Mouse (Mus musculus) hindbrain, embryonic 15.5 days (tissue): ENCODE measurements around the gene Adamts5. TPM values are rescaled to one million over a fixed set of nuclear protein-coding genes. Genes with fewer than 3 reads are reported as not detected.

Source experiments
- ATAC-seq: fragments of 200-750 bp; cut with Nextera tagmentation; 2 replicates; pipeline ENCODE4 v1.8.0; 2017; ENCODE audit warnings: low read depth, moderate number of reproducible peaks, moderate TSS enrichment; ENCODE audit not compliant: low FRiP score
- H3K27ac ChIP-seq: fragments of 300-500 bp; sonication (generic); replicated peaks from 2 replicates; pipeline ENCODE4 v1.5.1; 2015; ENCODE audit warnings: mild to moderate bottlenecking, inconsistent platforms
- H3K27me3 ChIP-seq: fragments of 300-500 bp; sonication (generic); 2 replicates; pipeline ENCODE4 v1.6.1; 2015; ENCODE audit warnings: control low read depth, inconsistent platforms
- H3K36me3 ChIP-seq: fragments of 300-500 bp; sonication (generic); 2 replicates; pipeline ENCODE4 v1.6.1; 2015; ENCODE audit warnings: control low read depth, inconsistent platforms
- H3K4me1 ChIP-seq: fragments of 300-500 bp; sonication (generic); replicated peaks from 2 replicates; pipeline ENCODE4 v1.6.1; 2015; ENCODE audit warnings: control low read depth, inconsistent platforms
- H3K4me2 ChIP-seq: fragments of 300-500 bp; sonication (generic); 2 replicates; pipeline ENCODE4 v1.6.1; 2015; ENCODE audit warnings: moderate library complexity, mild to moderate bottlenecking, inconsistent platforms
- H3K4me3 ChIP-seq: fragments of 300-500 bp; sonication (generic); 2 replicates; pipeline ENCODE4 v1.5.1; 2015; ENCODE audit warnings: mild to moderate bottlenecking, inconsistent platforms
- H3K9ac ChIP-seq: fragments of 300-500 bp; sonication (generic); 2 replicates; pipeline ENCODE4 v1.6.1; 2015; ENCODE audit warnings: inconsistent platforms
- H3K9me3 ChIP-seq: fragments of 300-500 bp; sonication (generic); 2 replicates; pipeline ENCODE4 v1.6.1; 2016; ENCODE audit warnings: control low read depth, inconsistent platforms
- WGBS: fragments of 180-500 bp; shearing (Covaris S2); methylation state at CpG from one replicate; pipeline ENCODE4 v1.1.7; 2015; 5-methylcytosine and 5-hydroxymethylcytosine counted together
- polyA plus RNA-seq: library from polyadenylated mRNA; unstranded; fragments of >200 nt; fragmentation: Nextera tagmentation; extraction: Ambion mirVana; gene quantifications from 2 replicates; pipeline ENCODE4 v1.2.1, GENCODE M21; 2015

Adamts5 gene
- polyA plus RNA-seq: 3.2 and 4.2 TPM in 2 replicates

GRCm38 (mm10) chr16:85901581-85901910 is at the start of gene Adamts5:
TSS of gene Adamts5 (minus strand) at chr16:85901828.
- peak within 1 kb of the TSS; percentile 50 for H3K9ac ChIP-seq
- peak within 1 kb of the TSS; percentile 75 for H3K27ac ChIP-seq
- 5% methylated on average over 13 of the region's 13 CpGs for WGBS
- no peak for ATAC-seq
- H3K27me3 ChIP-seq: no peaks in the 10 kb centered on the region
- no peaks in the 10 kb centered on the region for H3K9me3 ChIP-seq
- H3K4me1 ChIP-seq: peaks cover 17% of the 10 kb centered on the region
- H3K36me3 ChIP-seq: no peaks in the 10 kb centered on the region
- H3K4me2 ChIP-seq: peak within 1 kb of the TSS; percentile 99
- peak within 1 kb of the TSS; percentile 73 for H3K4me3 ChIP-seq

GRCm38 (mm10) chr16:85950356-85950755 is 48.7 kb upstream of the Adamts5 start:
- WGBS: 88% methylated on average over 2 of the region's 2 CpGs
- no peak overlapping the region for H3K4me3 ChIP-seq
- no peak overlapping the region for H3K9ac ChIP-seq
- no peak overlapping the region for H3K27ac ChIP-seq
- H3K27me3 ChIP-seq: no peaks in the 10 kb centered on the region
- H3K4me2 ChIP-seq: no peak overlapping the region
- no peak for ATAC-seq
- H3K36me3 ChIP-seq: no peaks in the 10 kb centered on the region
- no peaks in the 10 kb centered on the region for H3K4me1 ChIP-seq
- H3K9me3 ChIP-seq: no peaks in the 10 kb centered on the region

GRCm38 (mm10) chr16:85926004-85926403 is 24.4 kb upstream of the Adamts5 start:
- H3K4me3 ChIP-seq: no peak overlapping the region
- WGBS: 94% methylated on average over 5 of the region's 5 CpGs
- no peaks in the 10 kb centered on the region for H3K9me3 ChIP-seq
- no peaks in the 10 kb centered on the region for H3K4me1 ChIP-seq
- no peaks in the 10 kb centered on the region for H3K27me3 ChIP-seq
- no peaks in the 10 kb centered on the region for H3K36me3 ChIP-seq
- no peak for ATAC-seq
- no peak overlapping the region for H3K27ac ChIP-seq
- H3K4me2 ChIP-seq: no peak overlapping the region
- H3K9ac ChIP-seq: no peak overlapping the region

GRCm38 (mm10) chr16:85922454-85922853 is 20.8 kb upstream of the Adamts5 start:
- 75% methylated on average over 1 of the region's 1 CpGs for WGBS
- no peak overlapping the region for H3K9ac ChIP-seq
- H3K4me1 ChIP-seq: no peaks in the 10 kb centered on the region
- no peak for ATAC-seq
- no peak overlapping the region for H3K27ac ChIP-seq
- H3K4me2 ChIP-seq: no peak overlapping the region
- no peaks in the 10 kb centered on the region for H3K36me3 ChIP-seq
- no peak overlapping the region for H3K4me3 ChIP-seq
- no peaks in the 10 kb centered on the region for H3K27me3 ChIP-seq
- H3K9me3 ChIP-seq: no peaks in the 10 kb centered on the region

GRCm38 (mm10) chr16:85920122-85920521 is 18.5 kb upstream of the Adamts5 start:
- no peak for ATAC-seq
- Histone ChIP-seq H3K27me3 (no peaks in the 10 kb centered on the region), H3K9me3 (no peaks in the 10 kb centered on the region), H3K4me3 (no peak overlapping the region), H3K36me3 (no peaks in the 10 kb centered on the region), H3K4me1 (no peaks in the 10 kb centered on the region), H3K4me2 (no peak overlapping the region), H3K9ac (no peak overlapping the region), H3K27ac (no peak overlapping the region)
- 87% methylated on average over 4 of the region's 4 CpGs for WGBS

DNA sequence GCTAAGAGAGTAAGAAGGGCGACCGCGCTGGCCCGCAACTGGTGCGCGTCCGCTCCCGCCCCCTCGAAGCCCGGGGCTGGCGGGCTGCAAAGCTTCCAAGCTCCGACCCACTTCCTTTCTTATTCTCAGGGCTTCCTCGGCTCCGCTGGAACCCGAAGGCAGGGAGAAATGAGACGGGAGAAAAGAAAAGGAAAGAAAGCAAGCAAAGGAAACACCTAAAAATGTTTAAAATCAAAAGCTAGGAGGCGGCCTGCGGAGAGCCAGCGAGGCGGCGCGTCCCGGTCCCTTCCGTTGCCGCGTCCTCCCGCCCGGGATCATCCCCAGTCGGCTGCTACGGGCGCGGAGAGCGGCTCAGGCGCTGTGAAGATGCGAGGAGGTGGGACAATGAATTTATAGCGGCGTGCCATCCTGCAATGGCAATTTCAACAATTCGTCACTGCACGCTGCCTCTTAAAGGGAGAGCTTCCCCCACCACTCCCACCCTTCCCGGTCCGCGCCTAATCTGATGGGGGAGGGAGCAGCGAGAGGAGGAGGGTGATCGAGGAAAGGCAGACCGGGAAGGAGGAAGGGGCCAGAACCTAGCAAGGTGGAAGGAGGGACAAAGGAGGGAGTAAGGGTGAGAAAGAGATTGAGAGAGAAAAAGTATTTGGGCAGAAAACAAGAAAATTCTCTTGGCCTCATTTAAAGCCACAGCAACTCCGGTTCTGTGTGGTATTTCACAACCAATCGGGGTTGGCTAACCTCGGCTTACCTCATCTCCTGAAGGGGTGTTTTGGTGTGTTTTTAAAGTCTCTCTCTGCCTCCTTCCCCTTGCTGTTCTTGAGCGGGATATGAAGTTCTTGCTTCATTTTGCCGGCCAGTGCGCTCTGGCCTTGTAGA is 687 bp downstream of the Adamts5 start:
- H3K36me3 ChIP-seq: no peaks in the 10 kb centered on the region
- no peaks in the 10 kb centered on the region for H3K9me3 ChIP-seq
- H3K27me3 ChIP-seq: no peaks in the 10 kb centered on the region
- peak overlapping the region; percentile 50 for H3K9ac ChIP-seq
- peak overlapping the region; percentile 73 for H3K4me3 ChIP-seq
- peak overlapping the region; percentile 75 for H3K27ac ChIP-seq
- WGBS: 1% methylated on average over 51 of the region's 51 CpGs
- ATAC-seq: peak; percentile 75
- peak overlapping the region; percentile 99 for H3K4me2 ChIP-seq
- H3K4me1 ChIP-seq: peaks cover 17% of the 10 kb centered on the region

DNA sequence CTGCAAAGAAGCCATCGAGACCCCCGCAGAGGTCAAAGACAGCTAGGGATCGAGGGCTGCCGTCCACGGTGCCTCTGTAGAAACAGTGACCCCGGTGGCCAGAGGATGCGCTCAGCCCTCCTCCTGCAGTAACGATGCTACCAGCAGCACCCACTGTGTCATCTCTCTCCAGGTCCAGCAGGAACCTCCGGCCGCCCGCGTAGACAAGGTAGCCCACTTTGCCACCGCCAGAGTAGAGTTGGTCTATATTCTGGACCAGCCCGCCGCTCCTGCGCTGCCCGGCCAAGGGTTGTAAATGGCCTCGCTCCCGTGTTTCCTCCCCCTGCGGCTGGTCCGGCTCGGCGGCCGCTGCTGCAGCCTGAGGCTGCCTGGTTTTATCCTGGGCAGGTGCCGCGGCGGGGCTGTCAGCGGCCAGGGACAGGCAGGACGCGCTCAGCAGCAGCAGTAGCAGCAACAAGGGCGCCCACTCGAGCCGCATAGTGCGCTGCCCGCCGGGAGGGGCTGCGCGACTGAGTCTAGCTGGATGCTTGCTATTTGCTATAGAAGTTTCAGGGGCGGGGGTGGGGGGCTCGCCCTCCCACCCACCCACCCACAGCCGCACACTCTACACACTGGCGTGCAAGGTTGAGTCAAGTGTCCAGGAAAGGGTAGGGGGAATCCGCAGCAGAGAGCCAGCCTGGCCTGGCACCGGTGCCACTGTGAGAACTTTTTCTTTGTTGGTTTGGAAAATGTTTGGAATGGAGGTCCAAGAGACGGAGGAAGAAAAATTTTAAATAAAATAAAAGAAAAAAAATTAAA is 1.6 kb downstream of the Adamts5 start:
- Histone ChIP-seq H3K4me3 (peak overlapping the region; percentile 73), H3K27ac (peak overlapping the region; percentile 75), H3K9ac (peak overlapping the region; percentile 50), H3K36me3 (no peaks in the 10 kb centered on the region), H3K9me3 (no peaks in the 10 kb centered on the region), H3K27me3 (no peaks in the 10 kb centered on the region), H3K4me1 (peaks cover 17% of the 10 kb centered on the region), H3K4me2 (peak overlapping the region; percentile 99)
- 1% methylated on average over 45 of the region's 45 CpGs for WGBS
- ATAC-seq: peak; percentile 70

GRCm38 (mm10) chr16:85899301-85899721 is 2.3 kb downstream of the Adamts5 start:
- 18% methylated on average over 25 of the region's 25 CpGs for WGBS
- Histone ChIP-seq H3K27ac (0 out of 2 replicates have a peak overlapping the region, but pooled peaks have one; percentile 69), H3K4me3 (peak overlapping the region; percentile 73), H3K9ac (peak overlapping the region; percentile 50), H3K4me2 (peak overlapping the region; percentile 99), H3K36me3 (no peaks in the 10 kb centered on the region), H3K4me1 (peaks cover 17% of the 10 kb centered on the region), H3K27me3 (no peaks in the 10 kb centered on the region), H3K9me3 (no peaks in the 10 kb centered on the region)
- peak; percentile 47 for ATAC-seq

GRCm38 (mm10) chr16:85898816-85899215 is 2.8 kb downstream of the Adamts5 start:
- H3K4me3 ChIP-seq: peak overlapping the region; percentile 73
- WGBS: 90% methylated on average over 10 of the region's 10 CpGs

GRCm38 (mm10) chr16:85898391-85898790 is 3.2 kb downstream of the Adamts5 start:
- no peak overlapping the region for H3K9ac ChIP-seq
- H3K9me3 ChIP-seq: no peaks in the 10 kb centered on the region
- WGBS: 71% methylated on average over 4 of the region's 4 CpGs
- peaks cover 17% of the 10 kb centered on the region for H3K4me1 ChIP-seq
- no peaks in the 10 kb centered on the region for H3K36me3 ChIP-seq
- no peak overlapping the region for H3K27ac ChIP-seq
- no peak for ATAC-seq
- H3K4me2 ChIP-seq: peak overlapping the region; percentile 99
- no peaks in the 10 kb centered on the region for H3K27me3 ChIP-seq
- H3K4me3 ChIP-seq: peak overlapping the region; percentile 73

More at GRCm38 (mm10) chr16:85898816-85899215, 2.8 kb downstream of the Adamts5 start:
- Histone ChIP-seq H3K9me3 (no peaks in the 10 kb centered on the region), H3K36me3 (no peaks in the 10 kb centered on the region), H3K27me3 (no peaks in the 10 kb centered on the region), H3K4me1 (peaks cover 17% of the 10 kb centered on the region), H3K27ac (no peak overlapping the region), H3K9ac (no peak overlapping the region), H3K4me2 (peak overlapping the region; percentile 99)
- ATAC-seq: no peak

- Histone ChIP-seq H3K36me3 (no peaks in the 10 kb centered on the region), H3K4me1 (peaks cover 17% of the 10 kb centered on the region), H3K4me2 (peak overlapping the region; percentile 99; the same call in 1 of the 2 replicates), H3K27ac (no peak overlapping the region), H3K27me3 (no peaks in the 10 kb centered on the region), H3K4me3 (peak overlapping the region; percentile 73; the same call in 1 of the 2 replicates), H3K9ac (no peak overlapping the region), H3K9me3 (no peaks in the 10 kb centered on the region)
- WGBS: 93% methylated on average over 3 of the region's 3 CpGs
- ATAC-seq: no peak
Observed at GRCm38 (mm10) chr16:85897854-85898253, 3.8 kb downstream of the Adamts5 start.

DNA sequence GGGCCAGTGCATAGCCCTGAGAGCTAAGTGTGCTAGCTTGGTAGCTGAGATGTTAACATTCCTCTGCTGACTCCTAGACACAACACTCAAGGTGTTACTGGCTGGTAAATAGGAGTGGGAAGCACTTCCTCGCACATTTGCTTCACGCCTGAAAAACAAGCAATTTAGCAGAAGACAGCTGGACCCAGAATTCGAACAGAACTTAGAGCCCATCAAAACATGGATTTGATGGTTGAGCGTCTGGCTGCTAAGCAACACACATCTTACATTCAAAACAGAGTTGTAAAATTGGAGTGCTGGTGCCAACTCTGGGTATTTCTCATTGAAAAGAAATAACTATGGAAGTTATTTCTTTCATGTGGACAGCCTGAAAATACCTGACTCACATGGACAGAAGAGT is 5.7 kb downstream of the Adamts5 start:
- 79% methylated on average over 4 of the region's 4 CpGs for WGBS
- H3K9me3 ChIP-seq: no peaks in the 10 kb centered on the region
- H3K4me1 ChIP-seq: peaks cover 11% of the 10 kb centered on the region
- ATAC-seq: no peak
- H3K4me2 ChIP-seq: no peak overlapping the region
- no peaks in the 10 kb centered on the region for H3K27me3 ChIP-seq
- no peaks in the 10 kb centered on the region for H3K36me3 ChIP-seq
- H3K9ac ChIP-seq: no peak overlapping the region
- no peak overlapping the region for H3K27ac ChIP-seq
- H3K4me3 ChIP-seq: no peak overlapping the region
